Mouse (Mus musculus): Measurements from ENCODE around the gene Immp2l. TPM values are rescaled to one million over a fixed set of nuclear protein-coding genes. Genes with fewer than 3 reads are reported as not detected.
"Not testable (repeated sequence)": the region's sequence is repeated elsewhere in the genome, so short reads cannot be mapped to it uniquely, and the experiment has no call there.

Gene Immp2l
- polyA plus RNA-seq, 1 experiment from 2014 or later, result 8.1 TPM

DNA sequence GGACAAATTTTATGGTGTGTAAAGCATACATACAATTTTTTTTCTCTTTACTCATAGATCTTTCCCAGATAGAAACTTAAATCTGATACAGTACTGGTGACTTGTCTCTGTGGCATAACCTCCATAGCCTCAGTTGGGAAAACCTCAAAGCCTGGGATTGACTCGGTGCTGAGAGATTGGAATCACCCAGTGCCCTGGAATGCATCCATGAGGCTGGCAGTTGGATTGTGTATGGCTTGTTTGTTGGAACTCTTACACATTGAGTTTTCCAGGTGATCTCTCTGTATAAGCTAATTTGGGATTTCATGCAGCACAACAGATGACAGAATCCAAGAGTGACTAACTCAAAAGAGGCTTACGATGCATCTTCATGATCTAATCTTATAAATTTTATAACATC, 815.4 kb downstream of the Immp2l start:
- 91% methylated on average over 2 of the region's 2 CpGs for WGBS
- H3K27ac ChIP-seq (replicated peaks; ENCODE audit: low read depth, low read length), result no peak overlapping the region
- H3K36me3 ChIP-seq (ENCODE audit: control insufficient read depth, insufficient read depth, low read length), result no peaks in the 10 kb centered on the region
- no peaks in the 10 kb centered on the region for H3K9me3 ChIP-seq (ENCODE audit: control insufficient read depth, low read length)
- no peak overlapping the region for H3K9ac ChIP-seq (ENCODE audit: low read length)
- ATAC-seq (ENCODE audit: insufficient number of reproducible peaks, low FRiP score, low TSS enrichment, low read depth), result no peak
- no peaks in the 10 kb centered on the region for H3K4me1 ChIP-seq (ENCODE audit: control insufficient read depth, insufficient read depth, low read length)
- DNase-seq (ENCODE audit: low spot score), result no peak
- H3K4me3 ChIP-seq (ENCODE audit: low read depth, low read length), result no peak overlapping the region
- no peaks in the 10 kb centered on the region for H3K27me3 ChIP-seq (ENCODE audit: control insufficient read depth, insufficient read depth, low read length)
- H3K4me2 ChIP-seq (ENCODE audit: low read depth, severe bottlenecking), result no peak overlapping the region

DNA sequence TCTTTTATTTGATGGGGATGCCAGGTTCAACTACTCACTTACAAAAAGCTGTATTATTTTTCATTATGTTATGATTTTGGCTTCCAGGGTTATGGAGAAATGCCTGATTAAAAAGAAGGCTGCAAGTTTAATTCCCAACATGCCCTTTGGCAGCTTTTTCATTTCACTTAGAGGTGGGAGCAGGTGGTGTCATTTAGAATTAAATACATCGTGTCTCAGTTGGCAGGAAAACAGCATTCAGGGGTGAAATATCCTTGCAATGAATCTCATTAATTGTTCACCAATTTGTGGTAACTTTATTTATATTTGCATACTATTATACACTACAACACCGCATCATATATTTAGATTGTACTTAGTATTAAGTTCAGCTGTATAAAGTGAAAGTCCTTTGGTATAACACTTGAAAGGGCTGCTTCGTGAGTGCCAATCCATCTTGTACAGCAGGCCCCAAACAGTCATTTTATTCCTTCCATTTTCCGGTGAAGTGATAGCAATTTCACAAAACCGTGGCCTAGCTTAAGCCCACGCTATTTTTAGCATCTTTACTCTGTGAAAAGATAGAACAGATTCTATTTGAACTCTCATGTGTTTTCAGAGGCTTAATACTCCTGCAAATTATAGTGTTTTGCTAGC, 818.9 kb downstream of the Immp2l start:
- no peaks in the 10 kb centered on the region for H3K36me3 ChIP-seq (ENCODE audit: control insufficient read depth, insufficient read depth, low read length)

DNA sequence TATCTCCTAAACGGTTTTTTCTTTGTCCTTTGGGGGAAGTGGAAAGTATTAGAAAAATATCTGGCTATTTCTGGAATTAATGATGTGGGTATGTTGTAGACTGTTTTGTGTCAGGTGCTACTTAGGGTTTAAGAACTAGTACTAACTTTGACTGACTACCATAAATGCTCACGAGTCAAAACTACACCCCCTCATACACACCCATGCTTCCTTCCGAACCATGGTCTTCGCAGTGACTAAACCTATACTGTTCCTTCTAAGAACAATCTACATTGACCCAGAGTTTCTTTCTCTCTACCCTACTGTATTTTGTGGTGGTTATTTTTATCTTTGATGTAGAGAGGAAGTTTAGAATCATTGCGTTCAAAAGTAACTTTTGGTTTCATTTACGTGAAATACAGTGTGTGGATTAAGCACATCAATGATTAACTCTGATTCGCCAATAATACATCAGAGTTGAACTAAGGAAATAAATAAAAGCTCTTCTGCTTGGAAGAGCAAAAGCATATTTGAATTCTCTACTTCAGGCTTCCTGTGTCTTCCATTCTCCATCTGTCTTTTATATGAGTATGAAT, 828.1 kb downstream of the Immp2l start:
- Histone ChIP-seq H3K4me2 (ENCODE audit: low read depth, severe bottlenecking) (no peak overlapping the region), H3K27ac (replicated peaks; ENCODE audit: low read depth, low read length) (no peak overlapping the region), H3K4me3 (ENCODE audit: low read depth, low read length) (no peak overlapping the region), H3K9me3 (ENCODE audit: control insufficient read depth, low read length) (no peaks in the 10 kb centered on the region), H3K4me1 (ENCODE audit: control insufficient read depth, insufficient read depth, low read length) (no peaks in the 10 kb centered on the region), H3K9ac (ENCODE audit: low read length) (no peak overlapping the region), H3K36me3 (ENCODE audit: control insufficient read depth, insufficient read depth, low read length) (no peaks in the 10 kb centered on the region), H3K27me3 (ENCODE audit: control insufficient read depth, insufficient read depth, low read length) (no peaks in the 10 kb centered on the region)
- DNase-seq (ENCODE audit: low spot score) (no peak), ATAC-seq (ENCODE audit: insufficient number of reproducible peaks, low FRiP score, low TSS enrichment, low read depth) (no peak)
- 91% methylated on average over 7 of the region's 7 CpGs for WGBS

More for the DNA sequence above, 818.9 kb downstream of the Immp2l start:
- 85% methylated on average over 6 of the region's 6 CpGs for WGBS
- H3K27me3 ChIP-seq (ENCODE audit: control insufficient read depth, insufficient read depth, low read length), result no peaks in the 10 kb centered on the region
- DNase-seq (ENCODE audit: low spot score), result no peak
- no peak overlapping the region for H3K4me2 ChIP-seq (ENCODE audit: low read depth, severe bottlenecking)
- H3K4me1 ChIP-seq (ENCODE audit: control insufficient read depth, insufficient read depth, low read length), result no peaks in the 10 kb centered on the region
- H3K27ac ChIP-seq (replicated peaks; ENCODE audit: low read depth, low read length), result no peak overlapping the region
- no peak overlapping the region for H3K9ac ChIP-seq (ENCODE audit: low read length)
- no peaks in the 10 kb centered on the region for H3K9me3 ChIP-seq (ENCODE audit: control insufficient read depth, low read length)
- H3K4me3 ChIP-seq (ENCODE audit: low read depth, low read length), result no peak overlapping the region
- ATAC-seq (ENCODE audit: insufficient number of reproducible peaks, low FRiP score, low TSS enrichment, low read depth), result no peak

DNA sequence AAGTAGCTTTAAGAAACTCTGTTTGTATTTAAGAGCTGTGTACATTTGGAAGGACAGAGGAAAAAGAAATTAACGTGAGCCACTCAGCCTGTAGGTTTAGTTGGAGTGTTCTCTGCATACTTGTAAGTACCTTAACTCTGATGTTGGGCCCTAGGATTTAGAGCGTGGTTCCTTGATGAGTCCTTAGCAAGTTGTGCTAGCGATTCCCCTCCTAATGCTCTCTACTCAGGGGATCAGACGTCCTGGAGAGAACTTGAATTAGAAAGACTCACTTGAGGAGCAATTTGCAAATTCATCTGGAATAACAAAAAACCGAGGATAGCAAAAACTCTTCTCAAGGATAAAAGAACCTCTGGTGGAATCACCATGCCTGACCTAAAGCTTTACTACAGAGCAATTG, 835.8 kb downstream of the Immp2l start:
- not testable (repeated sequence) for H3K9ac ChIP-seq (ENCODE audit: low read length); H3K4me2 ChIP-seq (ENCODE audit: low read depth, severe bottlenecking); ATAC-seq (ENCODE audit: insufficient number of reproducible peaks, low FRiP score, low TSS enrichment, low read depth); H3K27ac ChIP-seq (replicated peaks; ENCODE audit: low read depth, low read length); DNase-seq (ENCODE audit: low spot score); H3K4me3 ChIP-seq (ENCODE audit: low read depth, low read length); H3K36me3 ChIP-seq (ENCODE audit: control insufficient read depth, insufficient read depth, low read length); H3K27me3 ChIP-seq (ENCODE audit: control insufficient read depth, insufficient read depth, low read length); H3K9me3 ChIP-seq (ENCODE audit: control insufficient read depth, low read length); H3K4me1 ChIP-seq (ENCODE audit: control insufficient read depth, insufficient read depth, low read length)
- 48% methylated on average over 5 of the region's 5 CpGs for WGBS

DNA sequence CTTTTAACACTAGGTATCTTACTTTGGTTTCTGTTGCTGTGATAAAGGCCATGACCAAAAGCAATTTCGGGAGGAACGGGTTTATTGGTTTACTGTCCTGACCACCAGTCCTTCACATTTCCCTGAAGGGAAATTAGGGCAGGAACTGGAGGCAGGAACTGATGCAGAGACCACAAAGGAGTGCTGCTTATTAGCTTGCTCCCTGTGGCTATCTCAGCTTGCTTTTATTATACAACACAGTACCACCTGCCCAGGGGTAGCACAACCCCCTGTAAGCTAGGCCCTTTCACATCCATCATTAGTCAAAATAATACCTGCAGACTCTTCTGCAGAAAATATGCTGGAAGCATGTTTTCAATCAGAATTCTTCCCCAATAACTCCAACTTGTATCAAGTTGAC, 844.4 kb downstream of the Immp2l start:
- H3K9ac ChIP-seq (ENCODE audit: low read length), result no peak overlapping the region
- no peaks in the 10 kb centered on the region for H3K27me3 ChIP-seq (ENCODE audit: control insufficient read depth, insufficient read depth, low read length)
- no peak overlapping the region for H3K4me3 ChIP-seq (ENCODE audit: low read depth, low read length)
- H3K9me3 ChIP-seq (ENCODE audit: control insufficient read depth, low read length), result no peaks in the 10 kb centered on the region; the same call in 1 of the 2 replicates
- ATAC-seq (ENCODE audit: insufficient number of reproducible peaks, low FRiP score, low TSS enrichment, low read depth), result no peak
- DNase-seq (ENCODE audit: low spot score), result peak; percentile 26
- 72% methylated on average over 2 of the region's 2 CpGs for WGBS
- no peak overlapping the region for H3K27ac ChIP-seq (replicated peaks; ENCODE audit: low read depth, low read length)
- H3K4me1 ChIP-seq (ENCODE audit: control insufficient read depth, insufficient read depth, low read length), result no peaks in the 10 kb centered on the region
- no peaks in the 10 kb centered on the region for H3K36me3 ChIP-seq (ENCODE audit: control insufficient read depth, insufficient read depth, low read length)
- no peak overlapping the region for H3K4me2 ChIP-seq (ENCODE audit: low read depth, severe bottlenecking)

DNA sequence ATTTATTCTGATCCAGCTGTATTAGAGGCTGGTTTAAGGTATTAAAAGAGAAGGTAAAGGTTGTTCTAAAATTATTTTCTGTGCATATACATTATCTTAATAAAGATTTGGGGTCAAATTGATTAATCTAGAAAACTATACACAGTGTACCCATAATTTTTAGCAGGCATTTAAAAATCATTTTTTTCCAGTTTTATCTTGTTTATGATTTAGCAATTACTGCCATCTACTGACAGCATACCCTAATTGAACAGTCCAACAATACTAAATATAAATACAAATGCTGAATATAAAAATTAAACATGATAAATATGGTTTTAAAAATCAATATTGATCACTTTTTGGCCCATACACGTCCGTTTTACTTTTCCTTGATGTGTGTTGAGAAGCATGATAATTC, 850.1 kb downstream of the Immp2l start:
- Histone ChIP-seq H3K4me1 (ENCODE audit: control insufficient read depth, insufficient read depth, low read length) (no peaks in the 10 kb centered on the region), H3K9ac (ENCODE audit: low read length) (no peak overlapping the region), H3K9me3 (ENCODE audit: control insufficient read depth, low read length) (no peaks in the 10 kb centered on the region), H3K4me3 (ENCODE audit: low read depth, low read length) (no peak overlapping the region), H3K4me2 (ENCODE audit: low read depth, severe bottlenecking) (no peak overlapping the region), H3K27ac (replicated peaks; ENCODE audit: low read depth, low read length) (no peak overlapping the region), H3K27me3 (ENCODE audit: control insufficient read depth, insufficient read depth, low read length) (no peaks in the 10 kb centered on the region), H3K36me3 (ENCODE audit: control insufficient read depth, insufficient read depth, low read length) (no peaks in the 10 kb centered on the region)
- ATAC-seq (ENCODE audit: insufficient number of reproducible peaks, low FRiP score, low TSS enrichment, low read depth), result no peak
- 79% methylated on average over 2 of the region's 2 CpGs for whole genome bisulfite sequencing
- DNase-seq (ENCODE audit: low spot score), result no peak

DNA sequence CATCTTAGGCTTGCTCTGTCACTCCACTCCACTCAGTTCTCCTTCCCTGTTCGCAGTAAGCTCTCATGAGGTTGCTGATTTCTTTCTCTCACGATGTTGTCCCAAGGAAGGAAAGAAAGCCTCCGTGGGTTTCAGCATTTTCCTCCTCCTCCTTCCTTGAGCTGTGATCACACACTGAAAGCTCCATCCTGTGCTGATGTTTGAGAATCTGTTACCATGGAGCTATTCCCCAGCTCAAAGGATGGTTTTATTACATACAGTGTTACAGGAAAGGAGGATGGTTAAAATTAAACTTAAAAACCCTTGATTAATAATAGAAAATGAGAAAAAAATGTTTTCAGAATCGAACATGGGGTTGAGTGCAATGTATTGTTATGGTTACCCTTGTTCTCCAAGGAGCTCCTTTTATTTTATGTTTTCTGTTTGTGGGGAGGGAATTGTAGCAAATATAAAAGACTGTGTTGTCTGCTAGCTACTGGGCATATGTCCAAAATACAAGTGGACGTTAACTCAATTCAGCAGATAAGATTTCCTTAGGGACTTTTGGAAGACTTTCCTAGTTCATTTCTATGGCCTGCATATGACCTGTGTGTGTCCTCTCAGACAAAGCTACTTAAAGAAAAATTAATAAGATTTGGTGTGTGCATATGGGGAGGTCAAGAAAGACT, 853.5 kb downstream of the Immp2l start:
- H3K36me3 ChIP-seq (ENCODE audit: control insufficient read depth, insufficient read depth, low read length), result no peaks in the 10 kb centered on the region
- H3K4me1 ChIP-seq (ENCODE audit: control insufficient read depth, insufficient read depth, low read length), result no peaks in the 10 kb centered on the region
- ATAC-seq (ENCODE audit: insufficient number of reproducible peaks, low FRiP score, low TSS enrichment, low read depth) (no peak), DNase-seq (ENCODE audit: low spot score) (no peak)
- H3K27ac ChIP-seq (replicated peaks; ENCODE audit: low read depth, low read length), result no peak overlapping the region
- 79% methylated on average over 5 of the region's 5 CpGs for WGBS
- H3K4me2 ChIP-seq (ENCODE audit: low read depth, severe bottlenecking), result no peak overlapping the region
- H3K9me3 ChIP-seq (ENCODE audit: control insufficient read depth, low read length), result no peaks in the 10 kb centered on the region
- no peaks in the 10 kb centered on the region for H3K27me3 ChIP-seq (ENCODE audit: control insufficient read depth, insufficient read depth, low read length)
- no peak overlapping the region for H3K4me3 ChIP-seq (ENCODE audit: low read depth, low read length)
- no peak overlapping the region for H3K9ac ChIP-seq (ENCODE audit: low read length)

DNA sequence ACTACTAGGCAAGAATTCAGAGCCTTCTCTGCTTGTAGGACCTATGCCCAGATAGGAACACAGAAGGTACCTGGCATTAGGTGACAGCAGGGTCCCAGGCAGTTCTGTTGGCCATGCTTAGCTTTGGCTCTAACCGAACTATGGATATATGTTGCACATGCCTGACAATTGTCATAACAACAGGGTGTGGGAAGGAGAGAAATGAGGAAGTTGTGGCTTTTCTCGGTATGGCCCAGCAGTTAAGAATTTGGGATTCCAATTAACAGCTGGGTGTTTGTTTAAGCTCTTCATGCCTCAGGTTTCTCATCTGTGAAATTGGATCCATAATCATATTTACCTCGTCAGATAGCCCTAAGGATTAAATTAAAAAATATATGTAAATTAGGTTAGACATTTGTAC, 854.6 kb downstream of the Immp2l start:
- Histone ChIP-seq H3K27ac (replicated peaks; ENCODE audit: low read depth, low read length) (no peak overlapping the region), H3K36me3 (ENCODE audit: control insufficient read depth, insufficient read depth, low read length) (no peaks in the 10 kb centered on the region), H3K4me3 (ENCODE audit: low read depth, low read length) (no peak overlapping the region), H3K9ac (ENCODE audit: low read length) (no peak overlapping the region), H3K27me3 (ENCODE audit: control insufficient read depth, insufficient read depth, low read length) (no peaks in the 10 kb centered on the region), H3K4me2 (ENCODE audit: low read depth, severe bottlenecking) (no peak overlapping the region), H3K9me3 (ENCODE audit: control insufficient read depth, low read length) (no peaks in the 10 kb centered on the region), H3K4me1 (ENCODE audit: control insufficient read depth, insufficient read depth, low read length) (no peaks in the 10 kb centered on the region)
- ATAC-seq (ENCODE audit: insufficient number of reproducible peaks, low FRiP score, low TSS enrichment, low read depth) (no peak), DNase-seq (ENCODE audit: low spot score) (no peak)
- 80% methylated on average over 3 of the region's 3 CpGs for WGBS

Measured in limb, embryonic 11.5 days (tissue).